Mouse (Mus musculus): ENCODE measurements around the gene Abraxas1. TPM values are rescaled to one million over a fixed set of nuclear protein-coding genes. Genes with fewer than 3 reads are reported as not detected.
A peak's percentile ranks its signal among the peaks of the same experiment; 100 is the strongest.

Gene Abraxas1
- 25.6 and 29.5 TPM in 2 replicates for polyA plus RNA-seq (2016; fragmentation: Nextera tagmentation; extraction: Ambion mirVana)

- Histone ChIP-seq H3K27me3 (ENCODE audit: insufficient read depth, poor library complexity, severe bottlenecking) (no peaks in the 10 kb centered on the region), H3K4me1 (replicated peaks) (peaks cover 9% of the 10 kb centered on the region), H3K4me3 (peak within 1 kb of the TSS; percentile 87), H3K9me3 (no peaks in the 10 kb centered on the region), H3K27ac (peak within 1 kb of the TSS; percentile 98), H3K36me3 (peaks cover 18% of the 10 kb centered on the region)
- WGBS = under 1% methylated on average over 63 of the region's 63 CpGs
- peak; percentile 85 for DNase-seq (ENCODE audit: low spot score)
Measured at GRCm38 (mm10) chr5:100820483-100821184, at the start of gene Abraxas1. Abraxas1 (minus strand) TSS chr5:100820965.

- WGBS = 77% methylated on average over 4 of the region's 4 CpGs
- Histone ChIP-seq H3K9me3 (peaks cover 6% of the 10 kb centered on the region; the same call in 1 of the 2 replicates), H3K4me3 (no peak overlapping the region), H3K4me1 (replicated peaks) (no peaks in the 10 kb centered on the region), H3K36me3 (no peaks in the 10 kb centered on the region), H3K27me3 (ENCODE audit: insufficient read depth, poor library complexity, severe bottlenecking) (no peaks in the 10 kb centered on the region), H3K27ac (no peak overlapping the region)
- DNase-seq (ENCODE audit: low spot score) = no peak
Measured at GRCm38 (mm10) chr5:100869197-100869895, 48.6 kb upstream of the Abraxas1 start.

GRCm38 (mm10) chr5:100866183-100866582 is 45.4 kb upstream of the Abraxas1 start:
- H3K9me3 ChIP-seq = peaks cover 6% of the 10 kb centered on the region; the same call in 1 of the 2 replicates
- no peak overlapping the region for H3K27ac ChIP-seq
- no peaks in the 10 kb centered on the region for H3K36me3 ChIP-seq
- no peaks in the 10 kb centered on the region for H3K27me3 ChIP-seq (ENCODE audit: insufficient read depth, poor library complexity, severe bottlenecking)
- 83% methylated on average over 2 of the region's 2 CpGs for WGBS
- H3K4me1 ChIP-seq (replicated peaks) = no peaks in the 10 kb centered on the region
- DNase-seq (ENCODE audit: low spot score) = no peak
- H3K4me3 ChIP-seq = no peak overlapping the region

- 90% methylated on average over 6 of the region's 6 CpGs for WGBS
- 0 out of 2 replicates have a peak, but pooled peaks cover 3% of the 10 kb centered on the region for H3K4me1 ChIP-seq (replicated peaks)
- no peak for DNase-seq (ENCODE audit: low spot score)
- H3K27me3 ChIP-seq (ENCODE audit: insufficient read depth, poor library complexity, severe bottlenecking) = no peaks in the 10 kb centered on the region
- no peak overlapping the region for H3K27ac ChIP-seq
- no peaks in the 10 kb centered on the region for H3K9me3 ChIP-seq
- H3K4me3 ChIP-seq = no peak overlapping the region
- H3K36me3 ChIP-seq = no peaks in the 10 kb centered on the region
Measured at GRCm38 (mm10) chr5:100864438-100864837, 43.7 kb upstream of the Abraxas1 start.

GRCm38 (mm10) chr5:100863091-100863490 is 42.3 kb upstream of the Abraxas1 start:
- no peak for DNase-seq (ENCODE audit: low spot score)

GRCm38 (mm10) chr5:100861811-100862210 is 41.0 kb upstream of the Abraxas1 start:
- WGBS = 85% methylated on average over 7 of the region's 7 CpGs
- Histone ChIP-seq H3K27ac (no peak overlapping the region), H3K36me3 (no peaks in the 10 kb centered on the region), H3K27me3 (ENCODE audit: insufficient read depth, poor library complexity, severe bottlenecking) (no peaks in the 10 kb centered on the region), H3K4me3 (no peak overlapping the region), H3K4me1 (replicated peaks) (0 out of 2 replicates have a peak, but pooled peaks cover 3% of the 10 kb centered on the region), H3K9me3 (no peaks in the 10 kb centered on the region)
- DNase-seq (ENCODE audit: low spot score) = no peak

More at GRCm38 (mm10) chr5:100863091-100863490, 42.3 kb upstream of the Abraxas1 start:
- H3K4me3 ChIP-seq = no peak overlapping the region
- H3K27ac ChIP-seq = no peak overlapping the region
- 0 out of 2 replicates have a peak, but pooled peaks cover 3% of the 10 kb centered on the region for H3K4me1 ChIP-seq (replicated peaks)
- H3K27me3 ChIP-seq (ENCODE audit: insufficient read depth, poor library complexity, severe bottlenecking) = no peaks in the 10 kb centered on the region
- 58% methylated on average over 2 of the region's 2 CpGs for WGBS
- no peaks in the 10 kb centered on the region for H3K9me3 ChIP-seq
- H3K36me3 ChIP-seq = no peaks in the 10 kb centered on the region

- Histone ChIP-seq H3K27ac (no peak overlapping the region), H3K4me3 (no peak overlapping the region), H3K36me3 (no peaks in the 10 kb centered on the region), H3K4me1 (replicated peaks) (0 out of 2 replicates have a peak, but pooled peaks cover 3% of the 10 kb centered on the region), H3K27me3 (ENCODE audit: insufficient read depth, poor library complexity, severe bottlenecking) (no peaks in the 10 kb centered on the region), H3K9me3 (no peaks in the 10 kb centered on the region)
- DNase-seq (ENCODE audit: low spot score) = no peak
- WGBS = 70% methylated on average over 4 of the region's 4 CpGs
Measured at GRCm38 (mm10) chr5:100861140-100861539, 40.4 kb upstream of the Abraxas1 start.

- no peaks in the 10 kb centered on the region for H3K36me3 ChIP-seq
- no peak overlapping the region for H3K4me3 ChIP-seq
- 0 out of 2 replicates have a peak, but pooled peaks cover 3% of the 10 kb centered on the region for H3K4me1 ChIP-seq (replicated peaks)
- H3K27me3 ChIP-seq (ENCODE audit: insufficient read depth, poor library complexity, severe bottlenecking) = no peaks in the 10 kb centered on the region
- H3K27ac ChIP-seq = no peak overlapping the region
- 79% methylated on average over 12 of the region's 12 CpGs for WGBS
- DNase-seq (ENCODE audit: low spot score) = no peak
- no peaks in the 10 kb centered on the region for H3K9me3 ChIP-seq
Measured at GRCm38 (mm10) chr5:100860417-100861053, 39.8 kb upstream of the Abraxas1 start.

GRCm38 (mm10) chr5:100856552-100856951 is 35.8 kb upstream of the Abraxas1 start:
- Histone ChIP-seq H3K4me1 (replicated peaks) (0 out of 2 replicates have a peak, but pooled peaks cover 6% of the 10 kb centered on the region), H3K27ac (no peak overlapping the region), H3K27me3 (ENCODE audit: insufficient read depth, poor library complexity, severe bottlenecking) (no peaks in the 10 kb centered on the region), H3K9me3 (no peaks in the 10 kb centered on the region), H3K4me3 (no peak overlapping the region), H3K36me3 (no peaks in the 10 kb centered on the region)
- no peak for DNase-seq (ENCODE audit: low spot score)
- WGBS = 86% methylated on average over 3 of the region's 3 CpGs

GRCm38 (mm10) chr5:100853963-100854362 is 33.2 kb upstream of the Abraxas1 start:
- 91% methylated on average over 4 of the region's 4 CpGs for WGBS
- Histone ChIP-seq H3K27me3 (ENCODE audit: insufficient read depth, poor library complexity, severe bottlenecking) (peaks cover 2% of the 10 kb centered on the region; the same call in 1 of the 2 replicates), H3K4me3 (no peak overlapping the region), H3K27ac (no peak overlapping the region), H3K4me1 (replicated peaks) (0 out of 2 replicates have a peak, but pooled peaks cover 3% of the 10 kb centered on the region), H3K9me3 (no peaks in the 10 kb centered on the region), H3K36me3 (no peaks in the 10 kb centered on the region)
- DNase-seq (ENCODE audit: low spot score) = no peak

- Histone ChIP-seq H3K27ac (no peak overlapping the region), H3K36me3 (no peaks in the 10 kb centered on the region), H3K4me1 (replicated peaks) (peaks cover 22% of the 10 kb centered on the region), H3K4me3 (peak overlapping the region; percentile 74), H3K9me3 (0 out of 2 replicates have a peak, but pooled peaks cover 4% of the 10 kb centered on the region), H3K27me3 (ENCODE audit: insufficient read depth, poor library complexity, severe bottlenecking) (peaks cover 62% of the 10 kb centered on the region)
- 13% methylated on average over 2 of the region's 2 CpGs for WGBS
- no peak for DNase-seq (ENCODE audit: low spot score)
Measured at GRCm38 (mm10) chr5:100847143-100847542, 26.4 kb upstream of the Abraxas1 start.

GRCm38 (mm10) chr5:100846599-100846920 is 25.8 kb upstream of the Abraxas1 start:
- peak overlapping the region; percentile 70 for H3K27ac ChIP-seq

More at GRCm38 (mm10) chr5:100846599-100846920, 25.8 kb upstream of the Abraxas1 start:
- Histone ChIP-seq H3K4me3 (peak overlapping the region; percentile 74), H3K27me3 (ENCODE audit: insufficient read depth, poor library complexity, severe bottlenecking) (peaks cover 62% of the 10 kb centered on the region), H3K9me3 (0 out of 2 replicates have a peak, but pooled peaks cover 4% of the 10 kb centered on the region), H3K4me1 (replicated peaks) (peaks cover 22% of the 10 kb centered on the region), H3K36me3 (no peaks in the 10 kb centered on the region)
- under 1% methylated on average over 22 of the region's 22 CpGs for WGBS
- DNase-seq (ENCODE audit: low spot score) = no peak

Measured in hindbrain, embryonic 10.5 days (tissue).